Mouse (Mus musculus) T-helper 17 cell (primary cell): ENCODE measurements around the gene Ranbp1.

ENCODE experiments used
- in situ Hi-C, 2 experiments: fragments of 300-600 bp; cut with MboI, MseI; formaldehyde crosslinking; loops; 1 replicate in 1 of 2; 2 replicates in 1 of 2; pipeline ENCODE4 v1.15.1; 2025; ENCODE audit warnings: high pct_unique_total_duplicates in 2 of 2

The Ranbp1 gene

DNA sequence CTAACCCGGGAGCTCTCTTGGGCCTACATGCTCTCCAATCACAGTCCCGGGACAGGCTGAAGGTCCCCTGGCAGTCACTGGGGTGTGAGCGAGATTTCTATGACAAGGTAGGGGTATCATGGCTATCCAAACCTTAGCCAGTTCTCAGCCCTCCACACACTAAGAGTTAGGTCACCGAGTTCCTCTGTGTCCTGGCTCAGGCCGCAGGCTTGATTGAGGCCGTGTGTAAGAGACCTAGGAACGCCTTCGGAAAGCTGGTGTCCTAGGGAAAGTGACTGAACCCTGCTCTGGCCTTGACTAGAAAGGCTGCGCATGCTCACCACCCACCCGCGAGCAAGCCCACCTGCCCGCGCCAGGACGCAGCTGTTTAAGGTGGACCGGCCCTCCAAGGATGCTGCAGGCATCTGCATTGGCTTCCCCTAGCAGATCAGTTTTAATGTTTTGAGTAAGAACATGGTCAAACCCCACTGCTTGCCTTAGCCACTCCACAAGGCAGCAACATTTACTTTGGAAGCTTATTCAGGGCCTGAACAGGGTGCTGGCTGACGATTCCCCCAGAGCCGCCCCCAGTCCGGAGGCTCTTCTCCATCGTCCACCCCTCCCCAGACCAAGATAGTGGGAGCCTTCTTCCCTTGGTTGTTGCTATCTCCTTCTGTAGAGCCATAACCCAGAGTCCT is 13.0 kb downstream of the Ranbp1 start:
- in situ Hi-C loops = no loop called here

DNA sequence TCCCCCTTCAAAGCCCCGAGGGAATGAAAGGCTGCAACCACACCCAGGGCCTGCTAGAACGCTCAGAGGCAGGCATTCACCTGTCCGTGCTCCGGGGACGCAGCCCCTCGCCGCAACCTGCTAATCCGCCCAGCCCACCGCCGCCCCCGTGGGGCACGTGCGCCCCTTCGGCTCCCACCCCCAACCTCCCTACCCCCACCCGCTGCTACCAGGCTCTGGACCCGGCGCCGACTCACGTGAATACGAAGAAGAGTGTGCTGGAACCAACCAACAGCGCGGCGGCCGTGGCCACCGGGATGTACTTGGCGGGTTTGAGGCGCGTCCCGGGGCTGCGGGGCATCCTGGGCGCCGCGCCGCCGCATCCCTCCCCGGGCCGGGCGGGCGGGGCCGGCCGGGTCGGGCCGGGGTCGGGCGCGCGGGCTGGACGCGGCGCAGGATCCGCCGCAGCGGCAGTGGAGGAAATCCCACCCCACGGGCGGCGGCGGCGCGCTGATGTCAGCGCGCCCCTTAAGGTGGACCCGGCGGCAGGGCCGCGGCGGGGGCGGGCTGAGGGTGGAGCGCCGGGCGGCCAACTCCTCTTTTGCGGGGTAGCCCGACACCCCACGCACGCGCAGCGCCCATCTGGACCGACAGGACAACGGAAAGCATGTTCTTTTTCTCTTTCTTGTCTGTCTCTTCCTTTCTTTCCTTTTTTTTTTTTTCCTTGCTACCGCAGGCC is 13.7 kb downstream of the Ranbp1 start, which contains the start of gene Zdhhc8:
Gene Zdhhc8, minus strand, starts transcription at position 466 of the 718 bp plus-strand sequence.
- in situ Hi-C loops = no loop called here

DNA sequence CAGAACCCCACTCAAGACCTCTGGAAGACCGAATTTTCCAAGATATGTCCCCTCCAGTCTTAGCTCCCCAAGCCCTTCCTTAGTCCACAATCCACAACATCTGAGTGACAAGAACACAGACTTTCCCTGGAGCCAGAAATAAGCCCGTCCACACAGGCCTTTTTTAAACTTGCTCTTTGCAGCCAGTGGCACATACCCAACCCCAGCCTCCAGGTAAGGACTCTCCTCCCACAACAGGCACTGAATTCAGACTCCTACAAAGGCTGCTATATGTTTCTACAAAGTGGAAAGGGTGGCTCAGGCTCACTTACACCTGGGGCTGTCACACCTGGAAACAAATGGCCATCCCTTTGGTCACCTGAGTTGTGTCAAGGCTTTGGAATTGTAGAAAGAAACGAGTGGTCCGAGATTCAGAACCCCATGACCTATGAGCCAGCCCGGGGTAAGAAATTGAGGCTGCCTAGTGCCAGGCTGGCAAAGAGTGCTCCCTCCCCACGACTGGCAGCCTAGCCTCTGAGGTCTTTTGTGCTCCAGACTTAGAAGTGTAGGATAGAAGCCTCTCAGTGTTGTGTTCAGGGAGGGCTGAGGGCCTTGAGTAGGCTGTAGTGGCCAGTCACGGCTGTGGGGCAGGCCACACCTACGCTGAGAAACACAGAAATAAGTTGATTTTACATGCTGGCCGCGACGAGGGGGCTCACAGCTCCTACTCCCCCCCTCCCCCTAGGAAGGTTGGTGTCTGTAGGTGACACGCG is 14.4 kb downstream of the Ranbp1 start:
- in situ Hi-C loops = no loop called here

DNA sequence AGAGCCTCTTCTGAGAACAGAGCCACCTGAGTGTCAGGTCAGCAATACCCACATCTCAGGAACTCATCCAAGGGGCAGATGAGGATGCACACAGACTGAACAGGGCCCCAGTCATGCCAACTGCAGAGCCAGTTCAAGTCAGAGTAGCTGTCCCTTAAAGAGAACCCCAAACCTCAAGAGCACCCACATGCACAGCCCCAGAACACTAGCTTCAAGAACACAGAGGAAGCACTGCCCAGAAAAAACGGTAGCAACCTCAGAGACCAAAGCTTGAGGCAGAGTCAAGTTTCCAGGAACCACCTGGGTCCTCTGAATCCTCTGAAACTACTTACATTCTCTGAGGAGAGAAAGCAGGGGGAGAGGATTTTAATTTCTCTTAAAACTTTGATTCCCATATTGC is 15.1 kb downstream of the Ranbp1 start:
- in situ Hi-C loops = no loop called here

DNA sequence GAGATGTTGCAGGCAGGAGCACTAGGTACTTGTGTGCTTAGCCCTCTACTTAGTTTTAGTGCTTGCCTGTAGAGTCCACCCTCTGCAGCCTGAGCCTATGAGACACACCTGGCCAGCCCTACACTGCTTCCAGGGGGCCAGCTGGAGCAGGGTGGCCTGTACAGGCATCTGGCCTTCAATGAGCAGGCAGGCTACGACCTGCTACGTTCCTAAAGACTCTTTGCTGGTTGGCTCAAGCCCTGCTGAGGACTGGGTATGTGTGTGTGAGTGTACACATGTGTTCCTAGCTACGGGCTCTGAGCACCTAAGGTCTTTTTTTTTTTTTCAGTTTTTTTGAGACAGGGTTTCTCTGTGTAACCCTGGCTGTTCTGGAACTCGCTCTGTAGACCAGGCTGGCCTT is 17.1 kb downstream of the Ranbp1 start:
- in situ Hi-C loops = no loop called here

DNA sequence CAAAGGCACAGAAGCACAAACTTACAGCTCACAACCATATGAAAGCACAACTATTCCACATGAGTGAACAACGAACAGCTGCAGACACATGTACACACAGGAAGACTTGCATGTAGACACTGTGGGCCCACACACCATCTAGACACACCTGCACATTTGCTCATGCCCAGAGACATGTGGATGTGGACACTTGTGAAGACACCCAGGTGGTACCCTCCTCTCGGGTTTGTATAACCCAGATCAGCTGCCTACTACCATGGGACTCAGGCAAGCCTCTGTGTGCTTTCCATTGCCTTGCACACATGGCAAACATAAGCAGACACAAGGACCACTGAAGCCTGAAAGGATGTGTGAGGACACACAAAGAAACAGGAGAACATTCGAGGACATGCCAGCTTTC is 17.5 kb downstream of the Ranbp1 start:
- in situ Hi-C loops = no loop called here

DNA sequence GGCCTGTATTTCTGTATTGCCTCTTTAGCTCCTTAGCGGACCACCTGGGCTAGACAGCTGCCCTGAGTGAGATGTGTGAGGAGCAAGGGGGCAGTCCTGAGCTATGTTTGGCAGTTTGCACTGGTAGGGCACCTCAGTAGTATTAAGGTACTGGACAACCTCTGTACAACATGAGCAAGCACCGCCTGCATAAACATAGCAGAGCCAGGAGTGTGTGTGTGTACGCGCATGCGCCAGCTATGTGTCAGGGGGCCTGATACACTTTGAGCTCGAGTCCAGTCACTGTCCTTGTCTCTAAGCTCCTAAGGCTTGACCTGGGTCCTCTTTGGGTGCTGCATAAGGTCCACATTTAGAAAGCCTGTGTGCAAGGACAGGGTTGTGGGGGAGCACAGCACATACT is 17.9 kb downstream of the Ranbp1 start:
- in situ Hi-C loops = no loop called here

DNA sequence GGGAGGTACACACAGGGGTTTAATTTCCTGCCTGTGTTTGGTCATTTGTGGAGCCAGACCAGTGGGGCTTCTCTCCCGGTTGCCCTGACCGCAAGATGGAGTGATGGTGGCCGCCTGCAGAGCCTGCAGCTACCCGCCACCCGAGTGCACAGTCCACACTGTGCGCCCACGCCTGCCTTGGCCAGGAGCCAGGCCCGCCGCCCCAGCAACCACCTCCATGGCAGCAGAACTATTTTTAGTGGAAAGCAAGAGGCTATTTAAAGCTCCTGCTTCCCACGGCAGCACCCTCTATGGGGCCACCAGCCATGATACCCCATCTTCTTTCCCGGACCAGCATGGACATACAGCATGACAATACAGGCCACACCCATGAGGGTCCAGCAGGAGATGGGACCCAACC is 18.9 kb downstream of the Ranbp1 start:
- in situ Hi-C loops = no loop called here

DNA sequence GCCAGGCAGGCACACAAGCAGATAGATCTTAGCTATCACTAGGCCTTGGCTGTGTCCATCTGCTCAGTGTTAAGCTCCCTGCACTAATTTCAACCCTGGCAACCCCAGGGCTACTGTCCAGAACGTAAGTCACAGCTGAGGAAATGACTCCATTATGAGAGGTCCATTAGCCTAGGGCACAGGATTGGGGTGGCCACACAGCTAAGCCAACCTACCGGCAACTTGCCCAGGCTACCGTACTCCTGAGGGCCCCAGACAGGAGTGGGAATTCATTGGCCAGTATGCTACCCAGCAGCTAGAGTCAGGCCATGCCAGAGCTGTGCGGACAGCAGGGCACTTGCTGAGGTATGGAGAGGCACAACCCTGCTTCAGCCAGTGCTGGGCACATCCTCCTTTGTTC is 19.7 kb downstream of the Ranbp1 start:
- in situ Hi-C loops = no loop called here

DNA sequence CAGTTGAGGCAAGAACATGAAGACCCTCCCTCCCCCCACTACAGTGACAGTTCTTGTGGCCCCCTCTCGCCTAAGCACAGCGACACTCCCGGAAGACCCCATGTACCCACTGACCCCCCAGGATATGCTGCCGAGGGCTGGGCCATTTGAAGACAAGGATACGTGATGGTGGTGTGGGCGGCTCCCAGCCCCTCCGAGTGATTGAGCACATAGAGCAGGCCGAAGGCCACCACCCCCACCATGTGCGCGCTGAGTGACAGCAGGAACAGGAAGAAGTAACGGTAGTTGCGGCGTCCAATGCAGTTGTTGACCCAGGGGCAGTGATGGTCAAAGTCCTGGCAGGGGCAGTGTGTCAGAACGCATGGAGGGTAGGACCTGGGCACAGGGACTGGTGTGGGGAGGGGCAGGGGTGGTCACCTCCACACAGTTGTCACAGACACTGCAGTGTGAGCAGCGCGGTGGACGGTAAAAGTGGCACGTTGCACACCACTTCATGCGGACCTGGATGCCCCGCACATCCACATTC is 20.6 kb downstream of the Ranbp1 start:
- in situ Hi-C loops = no loop called here

DNA sequence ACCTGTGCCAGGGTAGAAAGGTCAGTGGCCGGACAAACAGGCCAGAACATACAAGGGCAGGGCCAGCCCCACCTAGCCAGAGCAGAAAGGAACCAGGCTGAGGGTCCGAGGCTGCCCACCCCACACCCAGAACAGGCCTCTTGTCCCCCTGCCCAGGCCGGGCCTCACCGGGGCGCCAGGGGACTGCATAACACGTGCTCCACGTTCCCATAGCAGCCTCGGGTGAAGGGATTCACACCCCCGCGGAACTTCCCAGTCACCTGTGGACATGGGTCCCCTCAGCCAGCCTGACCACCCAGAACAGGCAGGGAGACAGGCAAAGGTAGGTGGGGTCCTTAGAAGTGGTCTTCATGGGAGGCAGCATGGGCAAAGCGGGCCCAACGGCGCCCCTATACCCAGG is 21.3 kb downstream of the Ranbp1 start:
- in situ Hi-C loops = no loop called here

DNA sequence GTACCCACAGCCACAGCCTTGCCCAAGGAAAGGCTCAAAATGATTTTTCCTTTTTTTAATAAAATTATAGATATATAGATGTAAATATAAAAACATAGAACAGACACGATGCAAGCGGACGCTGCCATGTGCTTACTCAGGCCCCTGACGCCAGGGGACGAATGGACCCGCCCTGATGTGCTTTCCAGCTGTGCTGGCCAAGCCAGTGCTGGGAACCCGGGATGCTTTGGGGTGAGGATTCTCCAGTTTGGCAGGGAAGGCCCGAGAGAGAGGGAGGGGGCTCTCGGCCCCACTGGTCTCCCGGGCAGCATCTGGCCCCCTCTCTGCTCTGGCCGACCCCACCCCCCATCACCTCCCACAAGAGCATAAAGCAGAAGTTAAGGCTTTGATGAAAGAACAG is 26.3 kb downstream of the Ranbp1 start:
- in situ Hi-C loops = no loop called here

DNA sequence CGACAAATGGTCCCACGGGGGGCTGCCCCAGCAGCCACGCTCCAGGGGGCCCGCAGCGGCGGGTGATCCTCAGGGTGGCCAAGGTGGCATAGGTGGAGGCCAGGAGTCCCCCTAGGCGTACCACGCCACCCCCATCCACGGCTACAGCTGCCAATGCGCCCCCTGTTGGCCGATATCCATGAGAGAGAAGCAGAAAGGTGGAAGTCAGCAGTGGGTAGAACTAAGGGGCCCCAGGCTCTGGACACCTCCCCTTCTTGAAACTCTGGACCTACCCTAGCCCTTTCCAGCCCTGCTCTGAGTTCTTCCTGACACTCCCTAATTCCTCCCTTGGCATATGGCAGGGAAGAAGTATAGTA is 27.0 kb downstream of the Ranbp1 start:
- in situ Hi-C loops = no loop called here

DNA sequence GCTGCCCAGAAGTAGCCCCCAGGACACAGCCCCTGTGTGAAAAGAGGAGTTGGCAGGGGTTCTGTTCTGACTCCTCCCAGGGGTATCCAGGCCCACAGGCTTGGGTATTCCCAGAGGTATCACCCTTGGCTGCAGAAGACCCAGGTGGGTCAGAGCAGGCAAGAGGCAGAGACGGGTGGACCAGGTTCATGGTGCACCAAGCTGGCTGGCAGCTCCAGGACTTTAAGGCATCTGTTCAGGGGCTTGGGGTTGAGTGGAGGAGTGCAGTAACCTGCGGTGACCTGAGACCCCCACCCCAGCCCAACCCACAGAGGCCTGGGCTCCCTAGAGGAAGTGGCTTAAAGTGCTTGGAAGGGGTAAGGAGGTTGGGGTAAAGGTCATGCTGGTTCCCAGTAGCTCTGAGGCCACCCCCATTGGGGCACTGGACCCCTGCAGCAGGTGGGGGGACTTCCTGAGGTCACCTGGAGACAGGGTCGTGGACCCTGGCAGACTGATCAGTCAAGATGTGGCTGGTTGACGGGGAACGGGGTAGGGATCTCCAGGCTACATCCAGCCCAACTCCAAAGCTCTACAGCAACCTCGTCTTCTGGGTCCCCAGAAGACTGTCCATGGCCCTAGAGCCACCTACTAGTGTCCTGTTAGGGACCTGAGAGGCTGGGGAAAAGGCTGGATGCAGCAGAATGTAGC is 27.5 kb downstream of the Ranbp1 start:
- in situ Hi-C loops = no loop called here

DNA sequence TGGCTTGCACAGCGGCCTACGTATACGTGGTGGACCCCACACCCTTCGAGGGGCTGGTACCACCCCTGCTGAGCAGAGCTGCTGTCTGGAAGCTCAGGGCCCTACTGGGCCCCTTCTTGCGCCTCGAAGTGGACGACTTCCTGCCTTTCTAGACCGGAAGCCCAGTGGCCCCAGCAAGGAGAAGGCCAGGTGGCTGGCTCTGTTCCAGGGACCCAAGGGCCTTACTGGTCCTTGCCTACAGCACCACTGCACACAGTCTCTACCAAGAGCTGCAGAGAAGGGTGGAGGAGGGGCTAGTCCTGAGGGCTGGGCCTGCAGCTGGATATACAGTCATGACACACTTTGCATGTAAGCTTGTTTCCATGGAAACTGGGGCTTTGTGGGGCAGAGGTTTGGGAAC is 28.5 kb downstream of the Ranbp1 start:
- in situ Hi-C loops = no loop called here

DNA sequence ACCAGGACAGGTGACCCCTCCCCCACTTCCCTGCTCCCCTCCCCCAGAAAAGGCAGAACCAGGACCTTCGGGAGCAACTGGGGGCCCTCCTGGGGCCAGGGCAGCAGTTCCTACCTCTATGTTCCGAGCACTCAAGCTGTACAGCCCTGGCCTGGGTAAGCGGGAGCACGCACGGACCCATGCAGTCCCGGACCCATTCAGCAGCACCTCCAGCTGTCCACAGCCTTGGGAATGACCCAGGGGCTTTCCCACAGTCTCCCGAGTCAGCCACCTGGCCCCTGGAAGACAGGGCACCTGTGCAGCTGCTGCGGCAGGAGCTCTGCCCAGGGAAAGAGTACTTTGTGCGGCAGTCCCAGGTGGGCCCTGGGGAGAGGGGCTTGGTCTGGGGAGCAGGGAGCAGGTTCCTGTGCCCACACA is 29.9 kb downstream of the Ranbp1 start:
- in situ Hi-C loops = no loop called here

DNA sequence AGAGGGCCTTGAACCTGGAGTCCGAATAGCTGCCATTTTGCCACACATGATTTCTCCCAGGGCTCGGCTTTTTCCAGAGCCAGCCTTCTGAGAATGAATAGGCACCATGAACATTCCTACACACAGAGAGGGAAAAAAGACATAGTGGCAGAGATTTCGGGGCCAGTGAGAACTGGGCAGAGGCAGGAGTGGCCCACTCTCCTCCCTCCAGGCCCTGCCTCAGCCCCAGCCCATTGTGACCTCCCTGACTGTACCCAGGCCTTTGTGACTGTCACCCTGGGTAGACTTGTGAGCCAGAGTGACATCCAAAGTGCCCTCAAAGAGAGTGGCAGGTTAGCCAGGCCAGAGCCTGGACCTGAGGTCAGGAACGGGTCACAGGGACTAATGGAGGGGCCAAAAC is 31.0 kb downstream of the Ranbp1 start, which contains the start of gene Ccdc188:
Gene Ccdc188, plus strand, starts transcription at position 301 of the 400 bp plus-strand sequence.
- in situ Hi-C loops = no loop called here

DNA sequence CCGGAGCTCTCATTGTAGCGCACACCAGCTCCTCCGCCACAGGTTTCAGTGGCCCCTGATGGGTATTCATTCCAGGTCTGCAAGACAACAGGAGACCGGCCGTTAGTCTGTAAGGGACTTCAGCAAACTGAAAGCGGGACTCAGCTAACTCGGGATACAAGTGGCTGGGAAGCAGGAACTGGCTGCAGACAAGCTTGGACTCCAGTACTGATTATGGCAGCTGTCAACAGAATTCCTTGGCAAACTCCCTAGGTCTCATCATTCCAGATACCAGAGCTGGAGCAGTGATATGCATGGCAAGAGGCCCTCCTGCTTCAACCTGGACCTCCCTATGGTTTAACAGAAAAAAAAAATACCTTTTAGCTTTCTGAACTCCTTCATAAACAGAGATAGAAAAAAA is 33.7 kb downstream of the Ranbp1 start:
- in situ Hi-C loops = loop anchor here (5.0 kb wide), 2 partner anchors 43 to 98 kb away; no protein-coding TSS in a partner anchor

DNA sequence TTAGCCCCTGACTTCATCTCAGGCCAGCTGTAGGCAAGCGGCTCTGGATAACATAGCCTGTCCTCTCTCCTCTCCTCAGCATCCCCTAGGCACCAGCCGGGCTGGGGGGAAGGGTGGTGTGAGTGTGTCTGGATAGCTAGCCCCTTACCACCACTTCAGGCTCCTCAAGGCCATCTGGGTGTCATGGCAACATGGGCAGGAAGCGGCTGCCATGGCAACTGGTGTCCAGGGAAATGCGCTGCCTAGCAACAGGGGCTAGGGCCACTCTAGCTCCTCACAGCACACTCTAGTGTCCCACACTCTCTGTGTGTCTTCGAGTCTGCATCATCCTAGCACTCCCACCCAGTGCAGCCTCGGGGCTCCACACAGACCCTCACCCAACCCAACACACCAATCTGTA is 34.8 kb downstream of the Ranbp1 start:
- in situ Hi-C loops = loop anchor here (5.0 kb wide), 2 partner anchors 41 to 96 kb away; no protein-coding TSS in a partner anchor

DNA sequence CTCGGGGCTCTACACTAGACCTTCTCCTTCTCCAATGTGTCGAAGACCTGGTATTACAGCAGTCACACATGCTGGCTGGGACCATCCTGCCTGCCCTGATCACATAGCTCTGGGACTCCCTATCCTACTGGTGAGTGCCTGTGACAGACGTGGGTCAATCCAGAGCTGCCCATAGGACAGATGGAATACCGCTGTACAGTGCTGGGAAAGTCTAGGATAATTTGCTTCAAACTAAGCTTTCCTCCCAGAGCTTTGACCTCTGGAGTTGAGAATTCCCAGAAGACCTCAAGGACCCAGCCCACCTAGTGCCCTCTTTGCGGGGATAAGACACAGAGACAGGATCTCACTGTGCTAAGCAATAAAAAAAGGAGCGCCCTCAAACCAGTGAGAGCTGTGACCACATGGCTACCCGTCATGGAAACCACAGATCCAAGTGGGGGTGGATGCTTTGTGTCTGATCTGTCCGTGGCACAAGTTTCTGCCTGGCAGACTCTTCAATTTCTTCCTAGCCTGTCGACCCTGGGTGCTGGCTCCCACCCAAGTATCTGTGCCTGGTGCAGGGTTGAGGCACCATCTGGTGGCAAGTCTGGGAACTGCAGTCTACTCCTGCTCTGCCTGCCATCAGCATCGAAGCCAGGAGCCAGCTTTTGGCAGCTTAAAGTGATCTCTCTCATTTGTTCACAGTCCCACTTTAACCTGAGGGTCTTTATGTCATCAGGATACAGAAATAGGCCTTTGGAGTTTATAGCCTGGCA is 36.9 kb downstream of the Ranbp1 start:
- in situ Hi-C loops = loop anchor here (5.0 kb wide), 2 partner anchors 39 to 94 kb away; no protein-coding TSS in a partner anchor
